Mouse (Mus musculus): Measurements from ENCODE around the gene Baz2b. TPM values are rescaled to one million over a fixed set of nuclear protein-coding genes. Genes with fewer than 3 reads are reported as not detected.

Baz2b gene
- polyA plus RNA-seq, 1 experiment from 2014 or later: 38.1 TPM

DNA sequence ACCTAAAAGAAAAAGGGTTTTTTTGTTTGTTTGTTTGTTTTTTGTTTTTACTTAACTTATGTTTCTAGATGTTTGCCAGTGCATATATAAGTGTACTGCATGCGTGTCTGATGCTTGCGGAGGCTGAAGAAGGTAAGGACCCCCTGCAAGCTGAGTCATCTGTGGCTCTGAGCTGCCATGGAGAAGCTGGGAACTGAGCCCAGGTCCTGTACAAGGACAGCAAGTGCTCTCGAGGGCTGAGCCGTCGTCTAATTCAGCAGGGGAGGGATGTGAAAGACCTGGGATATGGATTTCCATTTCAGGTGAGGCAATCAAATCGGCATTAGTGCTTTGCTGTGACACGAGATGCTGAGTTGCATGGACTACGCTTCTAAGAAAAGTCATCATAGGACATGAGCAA is 257.9 kb downstream of the Baz2b start:
- H3K27me3 ChIP-seq: no peaks in the 10 kb centered on the region
- POLR2A ChIA-PET: no interaction called here
- in situ Hi-C loops (cut with MboI; ENCODE audit: low pct_unique_long_range_greater_than_20kb): loop anchor here (10.0 kb wide), 1 partner anchor 253 kb away; the partner anchor contains the start of genes Baz2b and March7
- DNase-seq (ENCODE audit: low read depth, low spot score): no peak
- no peak for TF ChIP-seq CTCF (IDR thresholded peaks at IDR 0.05)
- CTCF ChIA-PET: interaction anchor here (1.3 kb wide), 1 partner anchor 9 kb away, joined by 4 read pairs; no protein-coding TSS in a partner anchor
- no peak for ATAC-seq

DNA sequence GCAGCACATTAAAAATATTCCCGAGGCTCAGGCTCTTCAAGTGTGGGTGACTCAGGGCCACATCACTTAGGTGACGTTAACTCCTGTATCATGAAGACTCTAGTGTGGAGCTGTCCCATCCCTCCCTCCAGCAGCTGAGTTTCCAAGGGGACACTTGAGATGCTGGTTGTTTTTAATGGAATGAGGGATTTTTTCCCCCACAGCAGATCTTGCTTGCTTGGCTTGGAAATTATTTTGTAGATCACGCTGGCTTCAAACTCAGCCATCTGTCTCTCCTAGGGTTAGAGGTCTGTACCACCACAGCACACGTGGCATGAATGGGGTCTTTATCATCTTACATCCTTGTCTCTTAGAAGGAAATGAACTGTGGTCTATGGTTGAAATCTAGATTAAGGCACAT is 258.5 kb downstream of the Baz2b start:
- ChIA-PET POLR2A (no interaction called here), CTCF (interaction anchor here (1.3 kb wide), 1 partner anchor 9 kb away, joined by 4 read pairs; no protein-coding TSS in a partner anchor)
- DNase-seq (ENCODE audit: low read depth, low spot score): no peak

DNA sequence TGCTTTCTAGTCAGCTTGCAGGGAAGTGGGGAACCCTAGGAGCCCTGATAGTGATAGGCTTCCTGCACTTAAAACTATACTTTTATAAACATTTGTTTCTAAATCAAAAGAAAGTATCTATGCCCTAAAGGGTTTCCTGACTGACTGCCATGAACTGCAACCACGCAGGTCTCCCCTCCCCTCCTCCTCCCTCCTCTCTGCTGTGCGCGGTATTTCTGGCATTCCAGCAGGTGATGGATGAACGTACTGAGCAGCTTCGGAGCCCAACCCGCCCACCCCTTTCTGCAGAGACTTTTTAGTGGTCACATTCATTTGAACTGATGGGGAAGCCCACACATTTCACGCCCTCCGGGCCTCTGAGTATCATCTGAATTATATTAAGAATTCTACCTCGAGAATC is 273.3 kb downstream of the Baz2b start:
- no peak for DNase-seq (ENCODE audit: low read depth, low spot score)
- no peak for ATAC-seq
- no peaks in the 10 kb centered on the region for H3K27me3 ChIP-seq
- POLR2A ChIA-PET: interaction anchor here (1.1 kb wide), 1 partner anchor 10 kb away, joined by 3 read pairs; no protein-coding TSS in a partner anchor
- in situ Hi-C loops (cut with MboI; ENCODE audit: low pct_unique_long_range_greater_than_20kb): no loop called here
- TF ChIP-seq CTCF (IDR thresholded peaks at IDR 0.05): no peak
- CTCF ChIA-PET: interaction anchor here (0.9 kb wide), 1 partner anchor 10 kb away, joined by 3 read pairs; no protein-coding TSS in a partner anchor

More for the DNA sequence above, 258.5 kb downstream of the Baz2b start:
- in situ Hi-C loops (cut with MboI; ENCODE audit: low pct_unique_long_range_greater_than_20kb): loop anchor here (10.0 kb wide), 1 partner anchor 254 kb away; the partner anchor contains the start of genes Baz2b and March7
- TF ChIP-seq CTCF (IDR thresholded peaks at IDR 0.05): no peak
- H3K27me3 ChIP-seq: no peaks in the 10 kb centered on the region
- ATAC-seq: no peak

DNA sequence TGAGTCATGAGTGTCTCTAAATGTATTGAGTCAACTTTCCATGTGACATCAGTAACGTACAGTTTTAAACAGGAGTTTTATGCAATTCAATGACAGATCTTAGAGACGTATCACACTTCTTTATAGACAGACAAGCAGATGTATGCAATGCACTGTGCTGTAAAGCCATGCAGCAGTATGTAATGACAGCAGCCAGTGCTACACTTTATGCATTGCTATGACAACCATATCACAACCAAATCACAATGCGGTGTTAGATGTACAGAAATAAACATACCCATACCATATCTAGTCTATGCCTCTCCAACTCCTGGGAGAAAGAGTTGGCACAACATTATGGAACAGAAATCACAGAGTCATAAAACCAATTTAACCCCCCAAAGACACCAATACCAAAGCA is 276.5 kb downstream of the Baz2b start:
- ATAC-seq: no peak
- no peaks in the 10 kb centered on the region for H3K27me3 ChIP-seq
- in situ Hi-C loops (cut with MboI; ENCODE audit: low pct_unique_long_range_greater_than_20kb): no loop called here
- CTCF ChIA-PET: no interaction called here
- no peak for TF ChIP-seq CTCF (IDR thresholded peaks at IDR 0.05)
- POLR2A ChIA-PET: no interaction called here
- no peak for DNase-seq (ENCODE audit: low read depth, low spot score)

DNA sequence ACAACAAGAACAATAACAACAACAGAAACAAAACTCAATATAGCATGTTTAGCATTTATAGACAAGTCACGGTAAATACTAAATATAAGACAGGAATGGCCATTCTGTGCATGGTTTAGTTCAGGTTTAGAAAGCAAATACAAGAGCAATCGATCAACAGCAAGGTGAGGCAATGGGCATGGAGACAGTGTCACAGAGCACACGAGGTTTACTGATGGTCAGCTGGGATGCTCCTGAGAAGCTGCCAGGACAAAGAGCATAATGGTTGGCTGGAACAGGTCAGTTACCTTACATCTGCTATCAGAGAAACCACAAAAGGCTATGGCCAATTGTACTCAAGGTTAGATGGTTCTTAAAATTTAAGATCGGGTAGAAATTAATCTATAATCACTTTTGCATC is 277.4 kb downstream of the Baz2b start:
- in situ Hi-C loops (cut with MboI; ENCODE audit: low pct_unique_long_range_greater_than_20kb): no loop called here
- ChIA-PET CTCF (no interaction called here), POLR2A (interaction anchor here (0.6 kb wide), 1 partner anchor 1394 kb away, joined by 3 read pairs; no protein-coding TSS in a partner anchor)
- DNase-seq (ENCODE audit: low read depth, low spot score): no peak
- no peaks in the 10 kb centered on the region for H3K27me3 ChIP-seq
- ATAC-seq: no peak
- no peak for TF ChIP-seq CTCF (IDR thresholded peaks at IDR 0.05)

DNA sequence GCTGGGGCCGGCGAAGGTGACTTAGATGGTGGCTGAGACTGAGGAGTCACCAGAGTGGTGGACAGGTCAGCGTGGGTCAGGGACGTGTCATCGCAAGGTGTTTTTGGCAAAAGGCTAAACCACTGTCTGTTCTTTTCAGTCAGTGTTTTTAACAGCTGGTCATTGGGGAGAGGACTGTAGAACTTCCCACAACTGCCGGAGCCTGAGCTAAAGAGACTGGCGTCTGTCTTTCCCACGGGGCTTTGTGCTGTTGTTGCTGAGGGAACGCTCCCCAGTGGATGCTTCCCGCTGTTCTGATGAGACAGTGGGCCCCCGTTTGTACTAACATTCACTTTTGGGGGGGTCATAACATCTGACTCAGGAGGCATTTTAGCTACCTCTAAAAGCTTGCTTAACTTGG is 296.0 kb downstream of the Baz2b start:
- DNase-seq (ENCODE audit: low read depth, low spot score): no peak

DNA sequence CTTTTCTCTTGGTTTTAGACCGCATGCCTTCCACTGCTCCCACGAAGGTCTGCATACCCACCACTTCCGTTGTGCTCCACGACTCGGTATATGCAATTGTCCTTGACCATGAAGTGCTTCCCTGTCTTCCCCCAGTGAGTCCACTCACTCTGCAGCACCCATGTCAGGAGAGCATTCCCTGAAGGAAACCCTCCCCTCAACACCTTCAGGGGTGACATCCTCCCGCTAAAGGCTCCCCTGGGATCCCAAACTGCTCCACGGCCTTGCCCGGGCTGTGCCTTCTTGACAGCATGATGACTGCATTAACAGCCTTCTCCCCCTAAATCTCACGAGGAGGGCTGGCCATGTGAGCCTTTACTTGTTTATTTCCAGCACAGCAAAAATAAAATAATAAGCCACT is 301.6 kb downstream of the Baz2b start:
- POLR2A ChIA-PET: no interaction called here
- TF ChIP-seq CTCF (IDR thresholded peaks at IDR 0.05): no peak
- no peak for DNase-seq (ENCODE audit: low read depth, low spot score)
- no peaks in the 10 kb centered on the region for H3K27me3 ChIP-seq
- no peak for ATAC-seq
- in situ Hi-C loops (cut with MboI; ENCODE audit: low pct_unique_long_range_greater_than_20kb): no loop called here
- CTCF ChIA-PET: no interaction called here

More for the DNA sequence above, 296.0 kb downstream of the Baz2b start:
- no peaks in the 10 kb centered on the region for H3K27me3 ChIP-seq
- no peak for TF ChIP-seq CTCF (IDR thresholded peaks at IDR 0.05)
- no peak for ATAC-seq
- ChIA-PET CTCF (no interaction called here), POLR2A (no interaction called here)
- in situ Hi-C loops (cut with MboI; ENCODE audit: low pct_unique_long_range_greater_than_20kb): no loop called here

DNA sequence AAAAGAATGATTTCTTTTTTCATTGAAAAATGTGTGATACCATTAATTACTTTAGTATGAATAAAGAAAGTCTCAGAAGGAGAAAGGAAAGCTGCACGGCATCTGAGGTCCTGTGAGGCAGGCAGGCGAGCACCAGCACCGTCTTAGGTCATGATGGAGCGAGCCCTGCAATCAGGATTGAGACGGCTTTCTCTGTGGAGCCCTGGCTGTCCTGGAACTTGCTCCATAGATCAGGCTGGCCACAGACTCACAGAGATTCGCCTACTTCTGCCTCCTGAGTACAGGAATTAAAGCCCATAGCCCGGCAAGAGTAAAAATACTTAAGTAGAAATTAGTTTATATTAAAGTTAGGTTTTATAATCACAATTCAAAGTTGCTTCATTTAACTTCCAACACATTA is 305.6 kb downstream of the Baz2b start:
- POLR2A ChIA-PET: interaction anchor here (0.6 kb wide), 1 partner anchor 104 kb away, joined by 7 read pairs; no protein-coding TSS in a partner anchor
- TF ChIP-seq CTCF (IDR thresholded peaks at IDR 0.05): no peak
- CTCF ChIA-PET: interaction anchor here (0.9 kb wide), 1 partner anchor 11 kb away, joined by 4 read pairs; no protein-coding TSS in a partner anchor
- ATAC-seq (no peak), DNase-seq (ENCODE audit: low read depth, low spot score) (no peak)
- no peaks in the 10 kb centered on the region for H3K27me3 ChIP-seq
- in situ Hi-C loops (cut with MboI; ENCODE audit: low pct_unique_long_range_greater_than_20kb): no loop called here

DNA sequence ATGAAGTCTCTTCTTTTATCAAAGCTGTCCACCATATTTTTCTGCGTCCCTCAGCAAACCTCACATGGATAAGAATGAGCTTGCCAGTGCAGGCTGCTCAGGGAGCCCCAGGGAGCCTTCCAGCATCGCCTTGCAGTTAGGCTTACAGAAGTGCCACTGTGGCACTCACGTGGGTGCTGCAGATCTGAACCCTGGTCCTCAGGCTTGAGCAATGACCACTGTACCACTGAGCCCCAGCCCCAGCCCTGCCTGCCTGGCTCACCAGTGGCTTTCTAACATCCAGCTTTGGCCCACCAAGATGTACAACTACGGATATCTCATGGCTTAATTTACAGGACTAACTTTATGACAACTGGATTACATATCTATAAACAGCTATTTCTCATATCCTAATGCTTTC is 311.0 kb downstream of the Baz2b start:
- DNase-seq (ENCODE audit: low read depth, low spot score) (no peak), ATAC-seq (no peak)
- H3K27me3 ChIP-seq: no peaks in the 10 kb centered on the region
- CTCF ChIA-PET: no interaction called here
- TF ChIP-seq CTCF (IDR thresholded peaks at IDR 0.05): no peak
- POLR2A ChIA-PET: no interaction called here
- in situ Hi-C loops (cut with MboI; ENCODE audit: low pct_unique_long_range_greater_than_20kb): no loop called here

DNA sequence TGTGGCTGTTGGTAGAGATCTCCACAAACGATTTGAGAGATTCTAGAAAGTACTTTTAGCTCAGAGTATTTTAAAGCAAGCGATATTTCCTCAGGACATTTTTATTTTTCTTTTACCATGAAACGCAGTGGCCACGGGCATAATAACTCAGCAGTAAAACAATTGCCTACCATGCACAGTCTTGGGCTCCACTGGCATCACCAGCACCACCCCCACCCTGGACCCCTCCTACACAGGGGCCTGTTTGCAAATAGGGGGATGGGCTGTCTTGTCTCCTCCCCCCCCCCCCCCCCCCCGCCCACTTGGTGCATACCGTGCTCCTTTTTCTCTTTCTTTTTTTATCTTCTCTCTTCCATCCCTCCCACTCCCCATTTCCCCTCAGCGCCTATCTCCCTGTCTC is 311.5 kb downstream of the Baz2b start:
- ChIA-PET CTCF (no interaction called here), POLR2A (no interaction called here)
- no peaks in the 10 kb centered on the region for H3K27me3 ChIP-seq
- ATAC-seq (no peak), DNase-seq (ENCODE audit: low read depth, low spot score) (no peak)
- in situ Hi-C loops (cut with MboI; ENCODE audit: low pct_unique_long_range_greater_than_20kb): no loop called here
- TF ChIP-seq CTCF (IDR thresholded peaks at IDR 0.05): no peak

DNA sequence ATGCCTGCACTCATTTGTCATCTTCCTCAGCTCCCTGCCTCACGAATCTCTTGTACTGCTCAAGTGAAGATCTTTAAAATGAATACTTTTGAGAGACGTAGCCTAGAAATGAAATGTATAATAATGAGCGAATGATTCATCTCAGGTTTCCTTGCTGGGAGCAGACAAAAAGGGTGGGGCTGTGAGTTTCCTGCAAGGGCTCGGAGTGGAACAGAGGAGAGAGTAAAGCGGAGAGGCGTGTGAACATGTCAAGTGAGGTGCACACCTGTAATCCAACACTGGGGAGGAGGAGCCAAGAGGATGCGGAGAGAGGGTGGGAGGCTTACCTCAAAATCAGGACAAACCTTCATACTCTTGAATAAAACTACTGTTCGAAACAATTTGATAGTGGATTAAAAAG is 312.8 kb downstream of the Baz2b start:
- ATAC-seq: no peak
- TF ChIP-seq CTCF (IDR thresholded peaks at IDR 0.05): no peak
- CTCF ChIA-PET: interaction anchor here (0.8 kb wide), 1 partner anchor 375 kb away, joined by 3 read pairs; no protein-coding TSS in a partner anchor
- in situ Hi-C loops (cut with MboI; ENCODE audit: low pct_unique_long_range_greater_than_20kb): no loop called here
- H3K27me3 ChIP-seq: no peaks in the 10 kb centered on the region
- DNase-seq (ENCODE audit: low read depth, low spot score): no peak
- POLR2A ChIA-PET: no interaction called here

DNA sequence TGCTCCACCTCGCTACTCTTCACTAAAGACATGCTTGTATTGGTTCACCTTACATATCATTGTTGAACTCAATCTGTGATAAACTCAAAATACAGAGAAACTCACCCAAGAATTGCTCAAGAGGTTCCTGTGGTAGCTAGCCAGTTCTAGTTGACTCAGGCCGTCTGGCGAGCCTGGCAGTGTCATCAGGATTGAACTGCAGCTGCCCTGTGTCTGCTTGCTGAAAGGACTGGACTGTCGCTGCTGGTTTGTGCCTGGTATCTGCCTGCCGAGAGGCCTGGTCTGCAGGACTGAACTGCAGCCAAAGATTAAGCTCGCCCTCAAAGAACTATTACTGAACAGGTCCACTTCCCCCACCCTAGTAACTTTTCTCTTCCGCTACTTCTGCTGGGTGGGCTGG is 313.2 kb downstream of the Baz2b start:
- CTCF ChIA-PET: no interaction called here
- no peak for TF ChIP-seq CTCF (IDR thresholded peaks at IDR 0.05)
- no peaks in the 10 kb centered on the region for H3K27me3 ChIP-seq
- in situ Hi-C loops (cut with MboI; ENCODE audit: low pct_unique_long_range_greater_than_20kb): no loop called here
- POLR2A ChIA-PET: no interaction called here
- no peak for DNase-seq (ENCODE audit: low read depth, low spot score)
- no peak for ATAC-seq

All from Patski (cell line).